Mouse (Mus musculus): Measurements from ENCODE around the gene Phactr1. TPM values are rescaled to one million over a fixed set of nuclear protein-coding genes. Genes with fewer than 3 reads are reported as not detected.
A peak's percentile ranks its signal among the peaks of the same experiment; 100 is the strongest.

The Phactr1 gene
- total and polyA plus RNA-seq, 3 experiments: 2.0 to 5.9 (median 5.2) TPM

- DNase-seq: peak; percentile 58
Observed at GRCm38 (mm10) chr13:42866162-42866941, 185.9 kb downstream of the Phactr1 start.

GRCm38 (mm10) chr13:42867026-42867425, 186.6 kb downstream of the Phactr1 start:
- peak; percentile 11 for DNase-seq

- no peak for DNase-seq
Observed at GRCm38 (mm10) chr13:42872125-42872524, 191.7 kb downstream of the Phactr1 start.

GRCm38 (mm10) chr13:42878346-42878745, 197.9 kb downstream of the Phactr1 start:
- DNase-seq: no peak

- DNase-seq: peak; percentile 13
Observed at GRCm38 (mm10) chr13:42884033-42884724, 203.8 kb downstream of the Phactr1 start.

- no peak for DNase-seq
Observed at GRCm38 (mm10) chr13:42884725-42885115, 204.3 kb downstream of the Phactr1 start.

- DNase-seq: peak; percentile 7
Observed at GRCm38 (mm10) chr13:42887701-42888100, 207.3 kb downstream of the Phactr1 start.

GRCm38 (mm10) chr13:42889516-42890474, 209.4 kb downstream of the Phactr1 start:
- DNase-seq: peak; percentile 6

- DNase-seq: no peak
Observed at GRCm38 (mm10) chr13:42890651-42891050, 210.2 kb downstream of the Phactr1 start.

GRCm38 (mm10) chr13:42894016-42894415, 213.6 kb downstream of the Phactr1 start:
- no peak for DNase-seq

- no peak for DNase-seq
Observed at GRCm38 (mm10) chr13:42894598-42894997, 214.2 kb downstream of the Phactr1 start.

- no peak for DNase-seq
Observed at GRCm38 (mm10) chr13:42895980-42896379, 215.6 kb downstream of the Phactr1 start.

GRCm38 (mm10) chr13:42899611-42900010, 219.2 kb downstream of the Phactr1 start:
- DNase-seq: no peak

GRCm38 (mm10) chr13:42901837-42902236, 221.4 kb downstream of the Phactr1 start:
- no peak for DNase-seq

- DNase-seq: no peak
Observed at GRCm38 (mm10) chr13:42902859-42903258, 222.4 kb downstream of the Phactr1 start.

- no peak for DNase-seq
Observed at GRCm38 (mm10) chr13:42905818-42906217, 225.4 kb downstream of the Phactr1 start.

GRCm38 (mm10) chr13:42906990-42907389, 226.6 kb downstream of the Phactr1 start:
- peak; percentile 52 for DNase-seq

- DNase-seq: no peak
Observed at GRCm38 (mm10) chr13:42915081-42915480, 234.7 kb downstream of the Phactr1 start.

GRCm38 (mm10) chr13:42915851-42916193, 235.4 kb downstream of the Phactr1 start:
- no peak for DNase-seq

GRCm38 (mm10) chr13:42916194-42917033, 236.0 kb downstream of the Phactr1 start:
- peak; percentile 43 for DNase-seq

- DNase-seq: peak; percentile 65
Observed at GRCm38 (mm10) chr13:42917251-42917650, 236.8 kb downstream of the Phactr1 start.

Measured in adrenal gland, adult 2 months (tissue).